Mouse (Mus musculus) inflammation-experienced regulatory T-cells, adult 6 months (primary cell): ENCODE results near the gene Olfr322. TPM values are rescaled to one million over a fixed set of nuclear protein-coding genes. Genes with fewer than 3 reads are reported as not detected.
"Not testable (repeated sequence)": the region's sequence is repeated elsewhere in the genome, so short reads cannot be mapped to it uniquely, and the experiment has no call there.

Experiments used
- ATAC-seq: one replicate; pipeline ENCODE4 v1.8.0; 2017
- polyA plus RNA-seq, 3 experiments: library from polyadenylated mRNA; unstranded; fragments of 100-300 nt; shearing (Covaris generic); gene quantifications; one replicate each; pipeline ENCODE4 v1.2.1; 2017

Gene Olfr322
- polyA plus RNA-seq = not detected

GRCm38 (mm10) chr11:58658596-58658995 lies at the start of gene Olfr322:
TSS of gene Olfr322 (plus strand) at chr11:58658782.
- ATAC-seq = no peak

GRCm38 (mm10) chr11:58613359-58613758 lies 45.2 kb upstream of the Olfr322 start:
- no peak for ATAC-seq

GRCm38 (mm10) chr11:58614526-58614925 lies 44.1 kb upstream of the Olfr322 start:
- ATAC-seq = no peak

- ATAC-seq = no peak
These were observed 42.6 kb upstream of the Olfr322 start, which contains the start of gene 2210407C18Rik for GRCm38 (mm10) chr11:58615975-58616374. TSS of gene 2210407C18Rik (minus strand) at chr11:58616075.

- no peak for ATAC-seq
These were observed 40.2 kb upstream of the Olfr322 start for GRCm38 (mm10) chr11:58618369-58618768.

- ATAC-seq = no peak
These were observed 39.8 kb upstream of the Olfr322 start for GRCm38 (mm10) chr11:58618793-58619192.

GRCm38 (mm10) chr11:58626146-58626545 lies 32.4 kb upstream of the Olfr322 start:
- no peak for ATAC-seq

GRCm38 (mm10) chr11:58630401-58630800 lies 28.2 kb upstream of the Olfr322 start, which contains the start of gene Olfr323:
TSS of gene Olfr323 (minus strand) at chr11:58630501.
- ATAC-seq = no peak

GRCm38 (mm10) chr11:58634878-58635277 lies 23.7 kb upstream of the Olfr322 start:
- ATAC-seq = no peak

- ATAC-seq = peak; percentile 46
These were observed 22.1 kb upstream of the Olfr322 start for GRCm38 (mm10) chr11:58636376-58636977.

GRCm38 (mm10) chr11:58638176-58638701 lies 20.3 kb upstream of the Olfr322 start:
- ATAC-seq = no peak

- ATAC-seq = no peak
These were observed 18.2 kb upstream of the Olfr322 start, which contains the start of gene Trim58 for GRCm38 (mm10) chr11:58640272-58640867. TSS of gene Trim58 (plus strand) at chr11:58640465.

- ATAC-seq = no peak
These were observed 17.5 kb upstream of the Olfr322 start for GRCm38 (mm10) chr11:58641057-58641456.

- ATAC-seq = no peak
These were observed 16.8 kb upstream of the Olfr322 start for GRCm38 (mm10) chr11:58641638-58642358.

- ATAC-seq = peak; percentile 35
These were observed 15.2 kb upstream of the Olfr322 start for GRCm38 (mm10) chr11:58643350-58643749.

- ATAC-seq = no peak
These were observed 3.4 kb upstream of the Olfr322 start for GRCm38 (mm10) chr11:58655151-58655550.

GRCm38 (mm10) chr11:58669252-58669651 lies 10.7 kb downstream of the Olfr322 start:
- ATAC-seq = no peak

- ATAC-seq = no peak
These were observed 13.2 kb downstream of the Olfr322 start for GRCm38 (mm10) chr11:58671825-58672224.

GRCm38 (mm10) chr11:58680799-58681198 lies 22.2 kb downstream of the Olfr322 start, which contains the start of gene Olfr320:
TSS of gene Olfr320 (plus strand) at chr11:58681099.
- ATAC-seq = no peak

GRCm38 (mm10) chr11:58698862-58699261 lies 40.3 kb downstream of the Olfr322 start, which contains the start of gene Olfr319:
TSS of gene Olfr319 (plus strand) at chr11:58699162.
- no peak for ATAC-seq

- ATAC-seq = no peak
These were observed 50.5 kb downstream of the Olfr322 start for GRCm38 (mm10) chr11:58709086-58709485.

GRCm38 (mm10) chr11:58717723-58718122 lies 59.1 kb downstream of the Olfr322 start:
- ATAC-seq = not testable (repeated sequence)
